Mouse (Mus musculus) adrenal gland, postnatal 10 days (tissue): ENCODE measurements around the gene Fem1b. TPM values are rescaled to one million over a fixed set of nuclear protein-coding genes. Genes with fewer than 3 reads are reported as not detected.
"Not testable (repeated sequence)": the region's sequence is repeated elsewhere in the genome, so short reads cannot be mapped to it uniquely, and the experiment has no call there.

Experiments used
- DNase-seq: peaks from one replicate; pipeline ENCODE4 v3.0.0; 2021; ENCODE audit warnings: mixed read lengths
- long read RNA-seq, 2 experiments: library from polyadenylated mRNA; stranded (forward); transcript quantifications; one replicate each; pipeline ENCODE4 v2.0.0; 2021
- total RNA-seq, 2 experiments: library from RNA; stranded (reverse); gene quantifications; 2 replicates each; pipeline ENCODE4 v1.2.3; 2021

Fem1b gene
- total RNA-seq = 10 to 100 TPM; 34.5 to 37.6 TPM
- long read RNA-seq, experiment 1, full-length matches to known transcripts = 13 of 16 reads
- long read RNA-seq, experiment 1, partial matches to known transcripts = 0 of 16 reads
- long read RNA-seq, experiment 1, other reads (novel, unspliced or antisense) = 3 of 16 reads
- long read RNA-seq, experiment 2, full-length matches to known transcripts = 8 of 12 reads
- long read RNA-seq, experiment 2, partial matches to known transcripts = 0 of 12 reads
- long read RNA-seq, experiment 2, other reads (novel, unspliced or antisense) = 4 of 12 reads

DNA sequence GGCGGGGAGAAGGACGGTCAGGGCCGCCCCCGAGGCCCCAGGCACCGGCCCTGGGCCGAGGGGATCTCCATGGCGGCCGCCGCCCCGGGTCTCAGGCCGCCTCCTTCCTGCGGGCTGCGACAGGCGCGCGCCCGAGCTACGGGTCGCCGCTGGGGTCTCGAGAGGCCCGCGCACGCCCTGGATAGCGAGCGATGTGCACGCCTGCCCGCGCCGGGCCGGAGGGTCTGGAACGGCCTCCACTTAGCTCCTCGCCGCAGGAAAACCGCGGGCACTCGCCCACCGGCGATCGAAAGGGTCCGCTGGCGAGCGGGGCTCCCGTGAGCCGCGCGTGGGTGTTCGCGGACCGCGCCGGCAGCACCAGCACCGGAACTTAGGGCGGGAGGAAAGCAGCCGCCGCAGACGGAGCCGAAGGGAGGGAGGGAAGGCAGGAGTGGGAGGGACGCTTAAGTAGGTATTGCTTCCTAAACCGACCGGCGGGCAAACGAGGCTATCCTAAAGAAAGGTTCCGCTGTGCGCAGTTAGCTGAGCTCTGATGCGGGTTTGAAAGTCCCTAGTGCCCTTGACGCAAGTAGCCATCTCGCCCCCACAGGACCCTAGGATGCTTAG is at the start of gene Fem1b:
Gene Fem1b, minus strand, starts transcription at position 419 of the 606 bp plus-strand sequence.
- DNase-seq = peak; percentile 93

DNA sequence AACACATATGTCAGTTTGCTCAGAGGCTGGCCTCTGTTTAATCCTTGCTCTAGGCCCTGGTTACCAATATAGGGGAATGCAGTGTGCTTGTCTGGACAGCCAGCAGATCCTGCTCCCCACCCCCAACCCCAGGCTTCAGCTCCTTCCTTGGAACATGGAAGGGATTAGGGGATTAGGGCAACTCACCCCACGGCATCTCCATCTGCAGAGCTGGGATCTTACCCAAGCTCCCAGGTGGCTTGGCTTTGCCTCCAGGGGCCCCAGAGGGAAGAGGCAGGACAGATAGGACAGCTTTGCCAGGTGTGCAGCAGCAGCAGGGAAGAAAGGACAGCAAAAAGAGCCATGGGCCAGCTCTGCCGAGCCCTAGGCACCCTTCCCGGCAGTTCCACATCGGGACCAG is 49.1 kb upstream of the Fem1b start:
- no peak for DNase-seq

GRCm38 (mm10) chr9:62860102-62860501 is 48.4 kb upstream of the Fem1b start:
- not testable (repeated sequence) for DNase-seq

- DNase-seq = no peak
Measured at GRCm38 (mm10) chr9:62858266-62859019, 46.7 kb upstream of the Fem1b start.

- DNase-seq = peak; percentile 89
Measured at GRCm38 (mm10) chr9:62857719-62858261, 46.1 kb upstream of the Fem1b start, which contains the start of gene Calml4. Gene Calml4 (plus strand): TSS chr9:62858080.

DNA sequence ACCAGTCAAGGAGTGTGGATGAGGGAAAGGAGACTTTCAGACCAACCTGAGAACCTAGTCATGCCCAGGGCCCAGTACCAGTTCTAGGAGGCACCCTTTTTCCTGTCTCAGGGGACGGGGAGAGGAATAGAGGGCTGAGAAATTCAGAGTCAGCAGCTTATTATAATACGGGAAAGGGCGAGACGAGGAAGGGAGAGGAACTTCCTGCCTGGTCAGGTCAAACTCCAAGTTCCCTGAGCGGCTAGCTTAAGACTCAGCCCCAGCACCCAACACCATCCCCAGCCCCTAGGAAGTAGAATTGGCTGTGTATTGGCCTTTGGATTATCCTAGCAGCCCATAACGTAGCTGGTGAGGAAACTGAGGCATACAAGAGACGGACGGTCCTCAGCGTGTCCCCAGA is 45.5 kb upstream of the Fem1b start:
- DNase-seq = no peak

DNA sequence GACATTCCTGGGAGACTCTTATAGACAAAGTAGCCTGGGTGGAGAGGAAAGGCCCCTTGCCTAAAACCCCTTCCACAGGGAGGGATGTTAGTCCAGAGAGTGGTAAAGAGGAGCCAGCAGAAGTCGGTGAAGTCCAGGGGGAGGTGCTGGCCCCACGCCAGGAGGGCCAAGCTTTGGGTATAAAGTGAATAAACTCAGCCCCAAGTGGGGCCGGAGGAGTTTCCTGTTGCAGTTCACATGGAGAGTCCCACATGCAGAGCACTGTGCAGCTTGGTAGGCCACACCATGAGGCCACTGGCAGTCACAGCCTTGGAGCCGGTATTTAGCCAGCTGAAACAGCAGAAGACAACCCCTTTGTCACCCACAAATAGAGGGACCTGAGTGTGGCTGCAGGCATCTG is 42.7 kb upstream of the Fem1b start:
- no peak for DNase-seq

- DNase-seq = no peak
Measured at GRCm38 (mm10) chr9:62851571-62851970, 39.8 kb upstream of the Fem1b start.

DNA sequence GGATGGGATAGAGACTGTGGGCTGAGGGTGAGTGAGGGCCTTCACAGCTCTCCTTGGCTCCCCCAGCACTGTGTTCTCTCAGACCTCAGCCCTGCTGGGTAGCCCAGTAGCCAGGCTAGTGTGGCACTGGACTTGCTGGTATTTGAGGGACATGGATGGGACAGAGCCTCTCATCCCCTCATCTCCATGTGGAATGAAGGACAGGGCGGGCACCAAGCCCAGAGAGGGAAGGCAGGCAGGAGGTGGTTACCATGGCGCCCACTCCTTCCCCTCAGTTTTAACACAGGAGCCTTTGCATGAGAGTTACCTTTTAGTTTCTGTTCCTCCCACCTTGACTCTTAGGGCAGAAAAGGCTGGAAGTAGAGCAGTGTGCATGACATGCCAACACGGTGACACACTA is 36.9 kb upstream of the Fem1b start:
- peak; percentile 25 for DNase-seq

DNA sequence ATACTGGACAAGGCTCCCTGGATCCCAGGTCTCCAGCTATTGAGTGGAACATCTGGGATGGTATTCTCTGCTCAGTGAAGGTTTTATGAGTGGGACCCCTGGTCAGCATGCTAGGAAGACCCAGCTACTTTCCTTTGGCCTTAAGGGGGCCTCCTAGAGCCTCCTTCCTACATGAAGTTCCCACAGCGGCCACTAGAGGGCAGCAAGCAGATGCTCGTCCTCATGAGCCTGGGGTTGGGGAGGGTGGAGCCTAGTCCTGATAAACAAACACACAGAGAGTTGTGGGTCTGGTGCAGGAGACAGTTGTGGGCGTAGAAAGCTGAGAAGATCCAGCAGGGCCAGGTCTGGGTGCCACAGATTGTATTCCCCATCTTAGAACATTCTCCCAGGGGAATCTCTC is 36.0 kb upstream of the Fem1b start:
- DNase-seq = peak; percentile 92

DNA sequence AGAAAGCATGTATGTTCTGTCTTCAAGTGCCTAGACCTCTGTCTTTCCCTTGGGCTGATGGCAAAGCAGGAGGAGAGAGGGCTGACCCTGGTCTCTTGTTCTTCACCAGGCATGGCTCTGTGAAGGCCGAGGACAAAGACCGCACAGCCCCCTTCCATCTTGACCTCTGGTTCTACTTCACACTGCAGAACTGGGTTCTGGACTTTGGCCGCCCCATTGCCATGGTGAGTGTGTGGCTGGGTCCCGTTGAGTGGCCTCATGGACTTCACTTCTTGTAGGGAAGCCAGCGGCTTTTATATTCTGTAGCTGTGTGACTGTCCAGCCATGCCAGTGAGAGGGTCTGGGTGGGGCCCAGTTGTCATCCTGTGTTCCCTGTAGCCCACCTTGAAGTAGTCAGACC is 32.7 kb upstream of the Fem1b start:
- no peak for DNase-seq

- no peak for DNase-seq
Measured at GRCm38 (mm10) chr9:62843356-62844024, 31.8 kb upstream of the Fem1b start.

DNA sequence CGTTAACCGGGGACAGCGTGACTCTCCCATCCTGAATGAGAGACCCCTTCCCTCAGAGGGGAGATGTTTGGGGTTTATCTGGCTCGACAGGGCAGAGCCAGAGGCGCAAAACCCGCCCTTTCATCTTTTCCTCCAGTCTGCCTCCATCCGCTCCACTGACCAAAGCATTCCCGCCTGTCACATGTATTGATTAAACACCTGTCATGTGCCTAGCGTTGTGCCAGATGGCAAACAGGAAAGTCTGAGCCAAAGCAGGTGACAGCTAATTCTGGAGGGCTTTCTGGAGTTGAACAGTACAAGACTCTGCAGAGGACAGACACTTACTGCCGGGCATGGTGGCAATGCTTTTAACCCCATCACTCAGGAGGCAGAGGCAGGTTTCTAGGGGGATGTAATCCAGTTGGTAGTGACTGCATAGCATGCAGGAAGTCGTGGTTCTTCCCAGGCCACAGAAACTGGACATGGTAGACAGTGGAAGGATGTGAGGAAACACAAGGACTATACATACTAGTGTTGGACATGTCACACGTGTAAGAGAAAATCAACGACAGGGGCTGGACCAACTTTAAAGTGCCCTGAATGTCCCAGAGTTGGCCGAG is 27.5 kb upstream of the Fem1b start:
- DNase-seq = peak; percentile 40

- DNase-seq = peak; percentile 82
Measured at GRCm38 (mm10) chr9:62838506-62839171, 26.9 kb upstream of the Fem1b start, which contains the start of gene Cln6. Gene Cln6 (plus strand): TSS chr9:62838785.

DNA sequence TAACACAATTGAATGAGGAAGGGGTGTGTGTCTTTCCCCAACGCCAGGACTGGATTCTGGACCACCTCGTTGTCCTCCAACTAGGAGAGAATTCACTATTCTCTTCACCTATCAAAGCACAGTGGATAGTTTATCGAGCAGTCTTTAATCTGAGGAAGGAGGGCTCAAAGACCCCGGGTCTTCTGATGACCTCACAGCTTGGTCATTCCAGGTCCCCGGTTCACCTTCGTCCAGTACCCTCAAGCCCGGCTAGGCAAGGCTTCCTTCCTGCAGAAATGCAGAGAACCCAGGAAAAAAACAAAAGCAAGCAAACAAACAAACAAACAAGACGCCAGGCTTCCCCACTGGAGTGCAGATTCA is 26.4 kb upstream of the Fem1b start:
- DNase-seq = no peak

DNA sequence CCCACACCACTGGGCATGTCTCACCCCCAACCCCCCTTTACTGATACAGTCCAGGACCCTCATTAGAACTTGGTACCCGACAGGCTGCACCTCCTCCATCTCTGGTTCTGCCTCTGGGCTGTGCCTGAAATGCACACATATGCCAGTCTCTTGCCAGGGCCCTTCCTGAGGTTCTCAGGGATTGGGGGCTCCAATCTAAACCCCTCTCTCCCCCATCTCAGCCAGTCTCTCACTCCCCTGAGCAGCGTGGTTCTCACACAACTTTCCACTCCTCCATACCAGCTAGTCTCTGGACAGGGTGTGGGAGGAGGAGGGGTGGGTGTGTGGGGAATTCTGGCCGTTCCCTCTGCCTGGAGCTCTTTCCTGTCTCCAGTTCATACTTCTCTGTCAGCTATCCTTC is 25.9 kb upstream of the Fem1b start:
- no peak for DNase-seq

DNA sequence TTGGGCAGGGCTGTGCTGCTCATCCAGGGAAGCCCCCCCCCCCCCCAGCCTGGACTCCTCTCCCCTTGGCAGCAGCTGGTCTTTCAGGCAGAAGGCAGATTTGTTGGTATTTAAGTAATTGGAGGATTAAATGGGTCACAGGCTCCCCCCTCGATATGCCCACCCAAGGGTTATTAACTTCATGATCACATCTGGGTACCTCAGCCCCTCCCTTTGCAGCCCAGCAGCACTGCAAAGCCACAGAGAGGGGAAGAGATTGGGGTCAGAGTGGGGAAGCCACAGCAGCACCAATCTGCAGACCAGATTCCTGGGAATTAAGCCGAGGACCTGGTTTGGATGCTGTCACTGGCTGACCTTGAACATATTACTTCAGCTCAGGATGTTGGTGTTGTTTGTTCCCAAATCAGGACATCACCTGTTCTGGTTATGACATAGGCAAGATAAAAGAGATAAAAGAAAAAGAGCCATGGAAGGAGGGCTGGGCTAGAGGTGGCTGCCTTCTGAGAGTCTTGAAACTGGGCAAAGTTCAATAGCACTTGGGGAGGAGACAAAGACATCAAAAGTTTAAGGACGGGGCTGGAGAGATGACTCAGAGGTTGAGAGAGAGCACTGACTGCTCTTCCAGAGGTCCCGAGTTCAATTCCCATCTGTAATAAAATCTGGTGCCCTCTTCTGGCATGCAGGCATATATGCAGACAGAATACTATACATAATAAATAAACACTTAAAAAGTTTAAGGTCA is 24.1 kb upstream of the Fem1b start:
- DNase-seq = no peak

- DNase-seq = no peak
Measured at GRCm38 (mm10) chr9:62834906-62835305, 23.2 kb upstream of the Fem1b start.

GRCm38 (mm10) chr9:62829877-62830276 is 18.1 kb upstream of the Fem1b start:
- no peak for DNase-seq

DNA sequence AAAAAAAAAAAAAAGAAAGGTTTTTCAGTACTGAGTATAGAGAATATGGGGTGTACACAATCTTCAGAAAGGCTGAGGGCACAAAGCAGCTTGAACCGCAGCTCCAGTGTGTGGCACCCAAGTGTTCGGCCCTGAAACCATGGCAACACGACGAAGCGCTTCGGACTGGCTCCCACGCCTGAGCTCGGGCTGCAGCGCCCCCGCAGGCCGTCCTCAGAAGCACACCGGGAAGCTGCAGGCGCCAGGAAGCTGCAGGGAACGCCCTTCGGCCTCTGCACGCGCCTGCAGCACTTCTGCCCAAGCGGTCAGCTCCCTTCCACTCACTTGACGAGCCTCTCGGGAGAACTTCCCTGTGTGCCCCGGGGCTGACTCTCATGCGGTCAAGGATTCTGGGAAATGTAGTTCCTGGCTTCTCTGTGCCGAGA is 16.9 kb upstream of the Fem1b start:
- DNase-seq = peak; percentile 98
